Mouse (Mus musculus) bone marrow macrophage, adult 2 months (primary cell): ENCODE measurements at regions not wholly inside any gene's neighbourhood (a gene's known extent, or its start where the extent isn't known, plus 50 kb on each side); places are given as distances from the start of the nearest gene placed in this dataset.

Experiments used
- H3K27ac ChIP-seq: 2 replicates; pipeline ENCODE4 v1.5.1; 2012; ENCODE audit warnings: low read depth, low read length; ENCODE audit not compliant: insufficient read depth
- H3K4me1 ChIP-seq: 2 replicates; pipeline ENCODE4 v1.6.1; 2012; ENCODE audit warnings: low read length; ENCODE audit not compliant: control insufficient read depth, insufficient read depth
- H3K4me3 ChIP-seq: 2 replicates; pipeline ENCODE4 v1.5.1; 2012; ENCODE audit warnings: mild to moderate bottlenecking, low read length, moderate library complexity; ENCODE audit not compliant: insufficient read depth
- CTCF ChIP-seq: IDR thresholded peaks from 2 replicates; pipeline ENCODE4 v1.5.1; 2012; ENCODE audit warnings: low read depth, mild to moderate bottlenecking, low read length, moderate library complexity
- POLR2A ChIP-seq: IDR thresholded peaks from 2 replicates; pipeline ENCODE4 v1.6.1; 2012; ENCODE audit warnings: mild to moderate bottlenecking, low read depth, low read length, borderline replicate concordance

DNA sequence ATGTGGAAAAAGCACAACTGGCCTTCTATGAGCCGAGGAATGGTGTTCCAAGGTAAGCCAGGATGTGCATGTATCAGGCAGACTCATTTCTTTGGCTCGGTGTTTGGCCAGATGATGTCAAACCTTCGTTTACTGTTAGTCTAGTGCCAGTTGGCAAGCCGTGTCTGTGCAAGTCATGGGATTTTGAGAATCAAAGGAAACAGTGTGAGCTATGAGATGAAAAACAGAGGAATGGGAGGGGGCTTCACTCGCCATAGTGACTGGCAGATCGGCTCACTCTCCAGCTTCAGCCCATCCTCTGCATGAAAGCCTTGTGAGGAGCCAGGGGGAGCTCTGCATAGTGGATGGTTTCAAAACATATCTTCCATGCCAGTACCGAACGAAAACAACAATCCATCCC is 89.1 kb upstream of the Mast4 start:
- Histone ChIP-seq H3K4me1 (no peaks in the 10 kb centered on the region), H3K27ac (no peak overlapping the region), H3K4me3 (no peak overlapping the region)
- no peak for TF ChIP-seq POLR2A
- no peak for TF ChIP-seq CTCF

DNA sequence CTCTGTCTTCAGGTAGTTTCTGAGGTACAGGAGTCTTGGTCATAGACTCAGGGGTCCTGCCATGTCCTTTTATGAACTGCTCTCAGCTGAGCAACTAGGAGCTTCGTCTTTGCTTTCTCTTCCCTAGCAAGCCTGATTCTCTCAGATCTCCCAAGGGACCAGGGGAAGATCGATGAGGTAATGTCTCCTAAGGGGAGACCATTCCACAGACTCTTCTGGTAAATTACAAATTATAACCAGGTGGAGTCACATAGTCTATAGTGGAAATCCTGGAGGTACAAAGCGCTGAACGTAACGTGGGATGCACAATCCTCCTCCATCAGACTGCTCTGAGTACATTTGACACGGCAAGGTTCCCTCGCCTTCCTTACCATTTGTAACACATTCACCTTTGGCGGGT is 88.7 kb upstream of the Mast4 start:
- TF ChIP-seq POLR2A (no peak), CTCF (no peak)
- Histone ChIP-seq H3K27ac (no peak overlapping the region), H3K4me3 (no peak overlapping the region), H3K4me1 (no peaks in the 10 kb centered on the region)

DNA sequence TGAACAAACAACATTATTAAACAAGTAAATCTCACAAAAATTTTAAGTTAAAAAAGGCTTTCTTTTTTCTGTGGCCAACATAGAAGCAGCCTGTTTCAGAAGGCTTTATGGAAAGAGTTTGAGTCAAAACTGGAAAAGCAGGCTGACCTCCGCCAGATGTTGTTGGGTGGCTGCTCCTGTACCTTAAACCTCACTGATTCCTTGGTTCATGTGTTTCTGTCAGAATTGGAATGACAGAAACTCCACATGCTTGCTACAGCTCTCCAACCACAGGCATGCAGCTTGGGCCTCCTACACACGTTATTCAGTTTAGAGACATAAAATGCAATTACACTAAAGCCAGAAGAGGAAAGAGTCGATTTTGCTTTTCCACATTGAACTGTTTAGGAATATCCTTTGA is 84.8 kb upstream of the Mast4 start:
- no peak overlapping the region for H3K27ac ChIP-seq
- no peak for TF ChIP-seq POLR2A
- no peak for TF ChIP-seq CTCF
- no peak overlapping the region for H3K4me3 ChIP-seq
- no peaks in the 10 kb centered on the region for H3K4me1 ChIP-seq

DNA sequence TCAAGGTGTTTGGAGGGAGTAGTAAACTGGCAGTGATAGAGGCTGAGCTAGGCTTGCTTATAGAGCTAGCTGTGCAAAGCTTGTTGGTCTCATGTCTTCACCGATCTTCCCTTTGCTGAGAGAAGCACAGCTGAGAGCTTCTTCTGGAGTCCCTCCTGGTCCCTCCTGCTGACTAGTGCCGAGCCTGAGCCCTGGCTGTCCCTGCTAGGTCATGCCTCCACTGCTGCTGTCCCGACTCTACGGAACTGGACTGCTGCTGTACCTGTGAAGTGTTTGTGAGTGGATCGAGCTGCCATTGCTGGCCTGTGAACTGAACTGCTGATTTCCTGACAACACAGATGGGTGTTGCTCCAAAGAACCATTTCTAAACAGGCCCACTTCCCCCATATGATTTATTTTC is 83.0 kb upstream of the Mast4 start:
- H3K4me3 ChIP-seq: no peak overlapping the region
- TF ChIP-seq POLR2A: no peak
- no peak for TF ChIP-seq CTCF
- no peak overlapping the region for H3K27ac ChIP-seq
- no peaks in the 10 kb centered on the region for H3K4me1 ChIP-seq

DNA sequence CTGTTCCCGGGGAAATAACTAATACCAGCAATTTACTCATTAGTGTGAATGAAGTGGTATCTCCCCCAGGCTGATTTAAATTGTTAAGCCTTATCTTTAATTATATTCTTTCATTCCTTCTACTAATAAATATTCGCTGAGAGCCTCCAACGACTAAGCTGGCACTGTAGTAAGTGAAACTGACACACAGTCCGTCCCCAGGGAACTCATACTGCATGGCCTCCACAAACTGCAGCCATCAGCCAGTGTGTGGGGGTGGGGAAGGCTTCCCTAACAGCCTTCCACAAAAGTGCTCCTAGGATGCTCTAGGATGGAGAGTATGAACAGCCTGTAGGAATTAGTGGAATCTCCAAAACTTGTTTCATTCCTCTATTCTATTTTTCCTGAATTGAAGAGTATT is 81.0 kb upstream of the Mast4 start:
- Histone ChIP-seq H3K4me1 (no peaks in the 10 kb centered on the region), H3K4me3 (no peak overlapping the region), H3K27ac (no peak overlapping the region)
- TF ChIP-seq CTCF (no peak), POLR2A (no peak)

DNA sequence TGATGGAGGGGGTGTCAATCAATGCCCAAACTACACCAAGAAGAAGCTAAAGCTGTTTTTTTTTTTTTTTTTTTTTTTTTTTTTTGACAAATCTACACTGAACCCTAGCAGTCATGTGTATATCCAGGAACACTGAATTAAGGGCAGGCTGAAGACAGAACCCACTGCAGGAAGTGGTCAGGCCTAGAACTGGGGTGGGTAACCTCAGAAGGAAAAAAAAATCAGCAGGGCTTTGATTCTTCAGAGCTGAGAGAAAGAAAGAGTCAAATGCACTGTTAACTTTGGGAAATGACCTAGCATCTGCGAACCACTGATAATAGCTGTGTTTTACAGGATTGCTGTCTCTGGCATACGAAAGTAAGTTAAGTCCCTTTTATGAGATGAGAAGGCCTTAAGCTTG is 78.3 kb upstream of the Mast4 start:
- TF ChIP-seq POLR2A (no peak), CTCF (no peak)
- Histone ChIP-seq H3K27ac (no peak overlapping the region), H3K4me3 (no peak overlapping the region), H3K4me1 (no peaks in the 10 kb centered on the region)

DNA sequence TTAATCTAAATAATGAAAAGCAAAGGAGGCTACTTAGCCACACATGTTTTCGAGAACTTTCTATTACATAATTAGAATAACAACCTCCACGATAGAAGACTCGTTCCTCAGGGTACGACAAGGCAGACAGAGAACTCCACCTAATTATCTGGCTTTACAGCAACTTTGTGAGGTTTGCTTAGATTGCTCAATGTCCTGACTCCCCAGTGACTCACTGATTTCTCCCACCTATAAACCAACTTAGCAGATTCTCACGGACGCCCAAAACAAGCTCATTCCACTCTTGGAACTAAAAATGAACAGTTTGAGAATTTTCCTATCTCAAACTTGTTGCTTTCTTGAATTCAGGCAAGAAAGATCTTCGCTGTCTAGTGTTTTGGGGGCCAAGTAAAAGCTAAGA is 75.0 kb upstream of the Mast4 start:
- no peak for TF ChIP-seq POLR2A
- no peak for TF ChIP-seq CTCF
- H3K4me3 ChIP-seq: no peak overlapping the region
- H3K4me1 ChIP-seq: no peaks in the 10 kb centered on the region
- H3K27ac ChIP-seq: no peak overlapping the region

DNA sequence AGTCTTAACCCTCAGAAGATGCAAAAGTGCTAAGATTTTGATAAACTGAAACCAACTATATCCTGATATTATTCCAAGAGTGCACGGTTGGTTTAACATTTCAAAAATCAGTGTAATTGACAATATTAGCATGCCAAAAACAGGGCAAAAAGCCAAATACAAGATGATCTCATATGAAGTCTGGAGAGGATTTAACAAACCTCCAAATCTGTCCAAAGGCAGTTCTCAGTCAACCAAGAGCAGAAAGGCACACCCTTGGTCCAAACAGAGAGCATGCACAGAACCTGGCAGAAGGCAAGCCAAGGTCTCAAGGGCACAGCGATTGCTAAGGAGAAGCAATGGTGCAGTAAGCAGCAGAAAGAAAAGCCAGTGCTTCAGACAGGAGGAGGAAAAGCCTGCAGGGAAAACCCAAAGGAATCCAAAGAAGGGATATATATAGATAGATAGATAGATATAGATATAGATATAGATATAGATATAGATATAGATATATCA is 62.3 kb upstream of the Mast4 start:
- Histone ChIP-seq H3K4me3 (no peak overlapping the region), H3K4me1 (no peaks in the 10 kb centered on the region), H3K27ac (no peak overlapping the region)
- TF ChIP-seq CTCF (no peak), POLR2A (no peak)

DNA sequence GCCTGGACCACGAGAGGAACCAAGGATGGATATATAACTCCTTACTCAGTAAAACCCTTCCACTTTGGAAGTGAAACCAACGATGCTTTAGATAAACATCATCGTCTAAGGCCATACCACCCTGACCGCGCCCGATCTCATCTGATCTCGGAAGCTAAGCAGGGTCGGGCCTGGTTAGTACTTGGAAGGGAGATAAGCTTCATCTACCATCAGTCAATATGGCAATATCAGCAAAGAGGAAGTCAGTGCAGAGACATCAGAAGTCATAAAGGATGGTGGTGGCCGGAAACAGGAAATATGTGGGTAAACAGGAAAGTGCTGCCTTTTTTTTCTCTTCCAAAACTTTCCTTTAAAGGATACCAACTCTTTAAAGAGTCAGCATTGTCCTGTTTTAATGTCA is 61.8 kb upstream of the Mast4 start:
- H3K27ac ChIP-seq: no peak overlapping the region
- no peak for TF ChIP-seq POLR2A
- no peak for TF ChIP-seq CTCF
- no peak overlapping the region for H3K4me3 ChIP-seq
- H3K4me1 ChIP-seq: no peaks in the 10 kb centered on the region

DNA sequence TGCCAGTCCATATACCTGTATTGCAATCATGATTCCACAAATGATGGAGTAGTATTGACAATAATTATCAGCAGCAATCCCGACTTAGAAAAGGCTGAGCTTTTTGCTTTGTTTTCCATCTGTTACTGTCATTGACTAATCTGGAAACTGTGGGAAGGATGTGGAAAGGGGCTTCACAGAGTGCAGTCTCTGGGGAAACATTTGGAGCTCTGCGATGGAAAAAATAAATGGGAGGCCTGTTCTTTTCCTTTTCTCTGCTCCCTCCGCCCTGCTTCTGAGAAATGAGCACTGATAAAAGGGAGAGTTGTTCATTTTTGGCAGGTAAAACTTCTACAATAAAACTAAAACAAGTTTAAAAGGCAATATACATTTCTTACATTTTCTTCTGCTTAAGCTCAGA is 58.3 kb upstream of the Mast4 start:
- TF ChIP-seq CTCF (no peak), POLR2A (no peak)
- Histone ChIP-seq H3K27ac (no peak overlapping the region), H3K4me1 (no peaks in the 10 kb centered on the region), H3K4me3 (no peak overlapping the region)

DNA sequence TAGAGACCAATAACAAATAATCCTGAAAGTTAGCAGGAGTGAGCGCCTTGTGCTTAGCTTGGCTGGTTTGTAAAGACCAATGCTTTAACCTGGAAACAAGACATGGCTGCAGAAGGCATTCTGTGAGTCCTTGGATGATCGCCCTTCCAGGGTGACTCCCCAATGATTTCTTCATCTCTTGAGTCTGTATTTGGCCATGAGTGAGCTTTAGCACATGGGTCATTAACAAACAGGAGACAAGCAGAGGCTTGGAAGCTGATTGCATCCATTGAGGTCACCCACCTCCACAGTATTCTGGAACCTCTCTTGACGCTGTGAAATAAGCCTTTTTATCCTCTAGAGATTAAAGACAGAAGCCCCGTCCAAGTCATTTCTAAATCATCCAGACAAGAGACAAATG is 57.1 kb upstream of the Mast4 start:
- Histone ChIP-seq H3K4me3 (no peak overlapping the region), H3K27ac (no peak overlapping the region), H3K4me1 (no peaks in the 10 kb centered on the region)
- TF ChIP-seq POLR2A (no peak), CTCF (no peak)
